Mouse (Mus musculus) ovary, postnatal 14 days (tissue): ENCODE measurements around the gene Ptbp1.
A peak's percentile ranks its signal among the peaks of the same experiment; 100 is the strongest.

Experiments used
- DNase-seq: peaks from one replicate; pipeline ENCODE4 v3.0.0; 2022; ENCODE audit warnings: low spot score

Ptbp1 gene

DNA sequence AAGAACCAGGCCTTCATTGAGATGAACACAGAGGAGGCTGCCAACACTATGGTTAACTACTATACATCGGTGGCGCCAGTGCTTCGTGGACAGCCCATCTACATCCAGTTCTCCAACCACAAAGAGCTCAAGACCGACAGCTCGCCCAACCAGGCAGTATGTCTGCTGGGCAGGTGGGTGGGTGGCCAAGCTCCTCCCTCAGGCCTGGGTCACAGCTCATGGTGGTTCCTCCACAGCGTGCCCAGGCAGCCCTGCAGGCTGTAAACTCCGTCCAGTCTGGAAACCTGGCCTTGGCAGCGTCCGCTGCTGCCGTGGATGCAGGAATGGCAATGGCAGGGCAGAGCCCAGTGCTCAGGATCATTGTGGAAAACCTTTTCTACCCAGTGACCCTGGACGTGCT, 4.9 kb downstream of the Ptbp1 start:
- no peak for DNase-seq

DNA sequence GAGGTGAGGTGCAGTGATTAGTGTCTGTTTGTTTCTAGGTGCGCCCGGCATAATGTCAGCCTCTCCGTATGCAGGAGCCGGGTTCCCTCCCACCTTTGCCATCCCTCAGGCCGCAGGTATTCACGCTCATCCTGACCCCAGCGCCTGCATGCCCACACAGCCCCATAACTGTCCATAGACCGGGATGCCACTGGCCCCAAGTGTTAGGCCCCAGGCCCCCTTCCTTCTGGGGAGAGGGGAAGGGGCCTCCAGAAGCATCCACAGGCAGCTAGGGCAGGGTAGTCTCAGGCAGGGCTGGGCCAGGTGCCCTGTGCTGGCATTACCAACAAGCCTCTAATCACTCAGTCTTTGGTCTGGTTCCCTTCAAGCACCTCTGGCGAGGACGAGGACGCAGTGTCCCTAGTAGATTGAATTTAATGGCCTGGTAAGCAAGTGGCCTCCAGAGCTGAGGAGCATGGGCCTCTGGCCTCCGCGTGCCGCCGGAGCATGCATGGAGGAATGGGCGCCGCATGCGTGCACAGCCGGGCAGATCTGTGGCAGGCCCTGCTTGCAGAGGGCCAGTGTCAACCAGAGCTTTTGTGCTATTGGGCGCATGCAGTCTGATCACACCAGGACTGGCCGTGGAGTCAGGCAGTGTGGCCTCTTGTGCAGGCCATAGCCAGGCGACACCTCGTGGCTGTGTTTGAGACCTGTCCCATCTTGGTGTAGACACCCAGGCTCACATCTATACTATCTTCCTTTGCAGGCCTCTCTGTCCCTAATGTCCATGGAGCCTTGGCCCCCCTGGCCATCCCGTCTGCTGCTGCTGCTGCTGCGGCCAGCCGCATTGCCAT, 6.1 kb downstream of the Ptbp1 start:
- DNase-seq: no peak

DNA sequence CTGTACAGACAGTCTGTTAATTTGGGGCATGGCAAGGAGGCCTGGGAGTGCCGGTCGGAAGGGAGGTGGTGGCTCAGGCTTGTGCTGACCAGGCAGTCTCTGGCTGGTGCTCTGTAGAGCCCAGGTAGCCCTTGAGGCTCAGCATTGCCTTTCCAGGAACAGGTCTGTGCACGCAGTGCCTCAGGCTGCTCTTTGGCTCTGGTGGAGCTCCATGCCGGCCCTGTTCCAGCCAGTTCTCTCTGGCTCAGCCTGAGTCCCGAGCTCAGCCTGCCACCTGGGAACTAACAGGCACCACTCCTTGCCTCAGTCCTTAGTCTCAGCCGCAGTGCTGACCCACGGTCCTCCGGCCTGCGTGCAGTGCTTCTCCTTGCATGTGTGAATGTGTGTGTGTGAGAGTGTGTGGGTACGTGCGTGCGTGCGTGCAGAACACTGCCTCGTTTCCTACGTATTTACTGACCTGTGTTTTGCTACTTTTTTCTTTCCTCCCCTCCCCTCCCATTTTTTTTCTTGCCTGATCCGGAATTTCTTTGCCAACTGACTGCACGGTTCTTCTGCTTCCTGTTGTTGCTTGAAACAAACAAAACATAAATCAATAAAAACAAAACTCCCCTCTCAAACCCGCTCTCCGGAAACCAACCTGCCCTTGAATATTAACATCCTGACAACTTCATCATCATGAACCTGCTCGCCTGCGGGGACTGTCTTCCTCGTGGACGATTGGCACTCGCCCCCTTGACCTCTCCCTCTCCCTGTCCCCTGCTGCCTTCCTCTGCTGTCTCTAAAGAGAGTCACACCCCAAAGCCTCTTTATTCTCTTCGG, 7.2 kb downstream of the Ptbp1 start:
- no peak for DNase-seq

DNA sequence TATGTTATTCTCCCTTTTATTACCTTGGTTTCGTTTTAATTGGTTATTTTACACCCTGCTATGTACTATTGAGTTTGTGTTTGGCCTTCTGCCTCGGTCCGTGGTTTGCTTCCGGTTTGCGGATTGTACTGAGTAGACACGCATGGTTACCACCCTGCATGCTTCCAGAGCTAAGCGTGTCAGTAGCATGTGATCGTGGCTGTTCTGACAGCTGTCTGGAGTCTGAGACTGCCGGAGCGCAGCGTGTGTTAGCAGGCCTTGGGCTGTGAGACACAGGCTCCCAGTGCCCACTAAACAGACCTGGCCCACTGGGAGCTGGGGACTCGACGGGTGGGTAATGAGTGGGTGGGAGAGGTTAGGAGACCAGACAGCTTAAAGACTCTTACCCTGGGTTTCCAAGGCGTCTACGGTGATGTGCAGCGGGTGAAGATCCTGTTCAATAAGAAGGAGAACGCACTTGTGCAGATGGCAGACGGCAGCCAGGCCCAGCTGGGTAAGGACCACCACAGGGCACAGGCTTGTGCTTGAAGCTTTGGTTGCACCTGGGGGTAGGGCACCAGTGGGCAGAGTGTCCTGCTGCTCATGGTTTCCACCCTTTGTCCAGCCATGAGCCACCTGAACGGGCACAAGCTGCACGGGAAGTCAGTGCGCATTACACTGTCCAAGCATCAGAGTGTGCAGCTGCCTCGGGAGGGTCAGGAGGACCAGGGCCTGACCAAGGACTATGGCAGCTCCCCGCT, 8.0 kb downstream of the Ptbp1 start:
- no peak for DNase-seq

DNA sequence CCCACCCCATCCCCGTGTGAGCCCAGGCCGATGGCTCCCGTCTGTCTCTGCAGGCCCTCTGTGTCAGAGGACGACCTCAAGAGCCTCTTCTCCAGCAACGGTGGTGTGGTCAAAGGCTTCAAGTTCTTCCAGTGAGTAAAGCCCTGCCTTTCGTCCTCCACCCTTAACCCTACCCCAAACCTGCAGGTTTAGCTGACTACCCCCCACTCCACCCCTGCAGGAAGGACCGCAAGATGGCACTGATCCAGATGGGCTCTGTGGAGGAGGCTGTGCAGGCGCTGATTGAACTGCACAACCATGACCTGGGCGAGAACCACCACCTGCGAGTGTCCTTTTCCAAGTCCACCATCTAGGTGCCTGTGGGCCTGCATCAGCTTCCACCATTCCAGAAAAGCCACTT, 8.7 kb downstream of the Ptbp1 start:
- DNase-seq: no peak

DNA sequence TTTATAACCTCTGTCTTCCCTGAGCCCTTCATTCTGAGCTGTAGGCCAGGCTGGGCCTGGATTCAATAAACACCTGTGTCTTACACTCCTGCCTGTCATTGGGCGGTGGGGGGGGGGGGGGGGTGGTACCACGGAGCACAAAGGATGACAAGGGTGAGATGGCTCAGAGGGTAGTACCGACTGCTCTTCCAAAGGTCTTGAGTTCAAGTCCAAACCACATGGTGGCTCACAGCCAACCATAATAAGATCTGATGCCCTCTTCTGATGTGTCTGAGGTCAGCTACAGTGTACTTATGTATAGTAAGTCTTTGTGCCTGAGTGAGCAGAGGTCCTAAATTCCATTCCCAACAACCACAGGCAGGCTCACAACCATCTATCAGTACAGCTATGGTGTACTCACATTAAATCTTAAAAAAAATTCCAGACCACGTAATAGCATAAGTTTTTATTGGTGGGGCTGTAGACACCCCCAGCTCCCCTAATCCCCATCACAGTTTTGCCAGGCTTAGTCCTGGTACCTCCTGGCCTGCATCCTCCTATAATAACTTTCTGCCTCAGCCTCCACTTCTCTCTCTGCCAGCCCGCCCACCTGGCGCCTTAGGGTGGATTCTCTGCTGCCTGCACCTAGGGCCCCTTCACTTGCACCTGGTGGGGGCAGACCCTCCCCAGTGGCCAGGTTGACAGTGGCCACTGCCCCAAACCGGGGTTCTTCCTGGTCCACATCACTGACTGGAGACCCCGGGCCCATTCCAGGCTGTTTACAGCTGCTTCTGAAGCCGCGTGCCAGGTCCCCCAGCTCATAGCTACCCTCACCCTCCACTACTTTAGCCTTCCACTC, 10.3 kb downstream of the Ptbp1 start:
- DNase-seq: no peak

DNA sequence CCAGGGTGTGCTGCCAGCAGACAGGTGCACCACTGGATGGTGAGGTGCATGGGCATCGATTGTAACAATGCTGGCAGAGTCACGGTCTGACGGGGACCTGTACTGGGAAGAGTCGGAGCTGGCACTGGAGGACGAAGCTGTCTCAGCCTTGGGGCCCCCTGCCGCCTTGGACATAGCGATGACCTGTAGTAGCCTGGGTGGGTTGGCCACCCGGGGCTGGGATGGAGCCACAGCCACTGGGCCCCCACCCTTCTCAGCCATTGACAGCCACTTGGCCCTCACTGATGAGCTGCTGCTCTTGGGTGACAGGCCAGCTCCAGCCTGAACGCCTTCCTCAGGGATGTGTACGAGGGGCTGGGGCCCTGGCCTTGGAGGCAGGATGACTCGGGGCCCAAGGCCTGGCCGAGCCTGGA, 11.0 kb downstream of the Ptbp1 start:
- no peak for DNase-seq

DNA sequence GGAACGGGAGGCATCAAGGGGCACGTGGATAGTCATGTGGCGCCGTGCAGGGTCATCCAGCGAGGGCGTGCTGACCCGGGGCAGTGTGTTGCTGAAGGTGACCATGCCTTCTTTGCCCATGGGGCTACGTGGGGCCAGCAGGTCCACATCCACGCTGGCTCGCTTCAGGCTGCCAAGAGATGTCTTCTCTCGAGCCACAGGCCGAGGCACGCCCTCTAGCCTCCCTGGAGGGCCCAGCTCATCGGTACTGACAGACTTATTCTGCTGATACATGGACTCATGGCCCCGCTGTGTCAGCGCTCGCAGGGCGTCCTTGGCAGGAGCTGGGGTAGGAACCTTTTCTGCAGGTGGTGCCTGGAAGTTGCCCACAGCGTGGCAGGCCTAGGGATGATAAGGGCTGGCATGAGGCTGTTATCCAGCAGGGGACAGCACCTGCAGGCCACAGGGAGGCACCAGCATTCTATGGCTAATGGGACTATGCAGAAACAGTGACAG, 11.6 kb downstream of the Ptbp1 start:
- no peak for DNase-seq

DNA sequence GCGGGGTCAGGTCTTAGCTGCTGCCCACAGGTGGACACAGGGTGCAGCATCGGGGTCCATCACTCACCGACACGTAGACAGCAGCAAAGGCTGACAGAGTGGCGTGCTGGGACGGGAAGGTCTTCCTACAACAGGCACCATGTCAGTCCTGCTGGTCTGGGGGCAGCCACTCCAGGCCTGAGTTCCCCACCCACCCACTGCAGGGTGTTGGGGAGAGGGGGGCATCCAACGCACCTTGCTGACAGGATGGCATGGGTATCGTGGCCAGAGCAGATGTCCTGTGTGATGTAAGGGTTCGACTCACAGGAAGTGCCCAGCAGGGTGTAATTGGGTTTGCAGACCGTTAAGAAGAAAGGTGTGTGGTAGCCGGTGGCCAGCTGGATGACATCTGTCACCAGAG, 12.4 kb downstream of the Ptbp1 start:
- no peak for DNase-seq

DNA sequence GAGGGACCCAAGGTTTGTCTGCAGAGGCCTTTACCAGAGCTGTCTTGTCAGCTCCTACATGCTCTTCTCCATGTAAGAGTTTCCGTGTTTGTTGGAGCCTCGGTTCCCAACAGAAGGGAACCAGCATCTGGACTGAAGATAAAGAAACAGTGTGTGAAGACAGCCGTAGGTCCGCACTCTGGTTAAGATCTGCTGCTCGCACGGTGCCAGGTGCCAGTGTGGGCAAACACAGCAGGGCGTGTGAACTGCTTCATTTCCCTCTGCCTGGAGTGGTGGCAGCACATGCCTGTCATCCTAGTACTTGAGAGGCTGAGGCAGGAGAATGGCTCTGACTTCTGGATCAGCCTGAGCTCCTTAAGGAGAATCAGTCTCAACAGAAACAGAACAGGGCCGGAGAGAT, 17.6 kb downstream of the Ptbp1 start:
- DNase-seq: no peak

DNA sequence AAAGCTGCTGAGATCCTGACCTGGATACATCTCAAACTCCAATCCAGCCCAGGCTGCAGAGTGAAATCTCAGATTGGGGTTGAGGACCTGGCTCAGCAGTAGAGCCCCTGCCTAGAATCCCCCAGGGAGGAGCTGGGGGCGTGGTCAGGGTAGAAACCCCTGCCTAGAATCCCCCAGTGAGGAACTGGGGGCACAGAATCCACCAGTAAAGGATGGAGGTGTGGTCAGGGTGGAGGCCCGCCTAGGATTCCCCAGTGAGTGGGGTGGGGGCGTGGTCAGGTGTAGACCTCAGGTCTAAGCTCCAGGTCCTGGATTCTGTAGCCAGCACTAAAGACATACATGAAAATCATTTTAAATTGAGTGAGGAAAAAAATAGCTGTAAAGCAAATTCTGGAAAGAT, 18.6 kb downstream of the Ptbp1 start:
- no peak for DNase-seq

DNA sequence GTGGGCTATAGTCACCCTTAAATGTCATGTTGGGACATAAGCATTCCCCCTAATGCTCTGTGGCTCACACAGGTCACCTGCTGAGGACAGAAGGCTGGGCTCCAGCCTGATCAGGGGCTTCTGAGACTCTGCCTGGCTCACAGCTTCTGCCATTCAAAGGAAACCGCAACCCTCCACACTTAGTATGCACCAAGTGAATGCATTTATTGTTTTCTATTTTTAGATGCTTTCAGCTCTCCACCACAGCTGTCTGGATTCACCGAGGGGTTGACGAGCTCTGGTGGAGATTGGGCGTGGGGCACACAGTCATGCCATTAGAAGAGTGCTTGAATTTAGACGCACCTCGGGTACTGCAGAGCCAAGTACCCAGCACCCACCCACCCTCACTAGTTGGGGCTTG, 19.1 kb downstream of the Ptbp1 start:
- DNase-seq: no peak

DNA sequence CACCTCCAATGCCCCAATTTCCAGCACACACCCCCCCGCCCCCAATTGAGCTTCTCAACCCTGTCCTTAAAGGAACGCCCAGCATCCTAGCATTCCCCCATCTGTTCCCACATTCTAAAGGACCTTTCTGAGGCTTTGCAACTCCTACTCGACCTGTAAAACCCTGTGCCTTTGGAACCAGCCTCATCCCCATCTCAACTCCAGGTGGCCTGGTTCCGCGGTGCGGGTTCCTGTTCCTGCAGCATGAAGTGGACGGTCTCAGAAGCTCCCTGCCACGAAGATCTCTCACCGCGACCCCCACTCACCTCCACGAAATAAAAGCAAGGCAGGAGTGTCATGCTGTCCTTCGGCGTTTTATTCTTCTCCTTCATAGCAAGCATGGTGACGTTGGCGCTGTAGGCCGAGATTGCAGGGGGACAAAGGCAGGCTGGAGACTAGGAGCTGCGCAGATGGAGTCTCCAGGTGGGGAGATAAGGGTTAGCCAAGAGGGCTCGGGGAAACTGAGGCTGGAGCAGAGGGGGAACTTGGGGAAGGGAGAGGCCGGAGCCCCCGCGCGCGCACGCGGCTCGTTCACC, 19.6 kb downstream of the Ptbp1 start:
- DNase-seq: no peak

DNA sequence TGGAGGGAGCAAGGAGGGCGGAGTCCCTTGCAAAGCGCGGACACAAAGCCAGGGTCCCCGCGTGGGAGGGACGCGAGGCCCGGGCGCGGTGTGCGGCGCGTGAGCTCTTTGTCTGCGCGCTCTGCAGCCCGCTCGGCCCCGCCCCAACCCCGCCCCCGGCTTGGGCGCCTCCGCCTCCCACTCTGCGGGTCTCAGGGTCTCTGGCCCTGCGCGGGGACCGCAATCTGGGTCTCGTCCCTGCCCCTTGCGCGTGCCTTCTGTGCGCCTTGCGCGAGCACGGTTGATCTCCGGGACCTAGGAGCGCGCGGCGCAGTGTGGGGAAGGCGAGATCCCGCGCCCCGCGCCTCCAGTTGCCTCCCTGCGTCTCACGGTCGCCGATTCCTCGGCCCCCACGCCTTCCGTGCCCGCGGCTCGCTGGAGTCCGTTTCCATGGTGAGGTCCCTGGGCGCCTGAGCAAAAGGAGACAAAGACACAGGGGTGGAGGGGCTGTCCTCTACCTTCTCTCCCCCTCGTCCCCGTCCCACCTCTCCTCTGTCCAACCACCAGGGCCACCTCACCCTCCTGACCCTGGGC, 20.1 kb downstream of the Ptbp1 start, which contains the start of the genes Prtn3 and Plppr3:
Gene Prtn3 (plus strand): TSS at position 187 of the 573 bp plus-strand sequence.
Gene Plppr3 (minus strand): TSS at position 345 of the 573 bp plus-strand sequence.
- no peak for DNase-seq

DNA sequence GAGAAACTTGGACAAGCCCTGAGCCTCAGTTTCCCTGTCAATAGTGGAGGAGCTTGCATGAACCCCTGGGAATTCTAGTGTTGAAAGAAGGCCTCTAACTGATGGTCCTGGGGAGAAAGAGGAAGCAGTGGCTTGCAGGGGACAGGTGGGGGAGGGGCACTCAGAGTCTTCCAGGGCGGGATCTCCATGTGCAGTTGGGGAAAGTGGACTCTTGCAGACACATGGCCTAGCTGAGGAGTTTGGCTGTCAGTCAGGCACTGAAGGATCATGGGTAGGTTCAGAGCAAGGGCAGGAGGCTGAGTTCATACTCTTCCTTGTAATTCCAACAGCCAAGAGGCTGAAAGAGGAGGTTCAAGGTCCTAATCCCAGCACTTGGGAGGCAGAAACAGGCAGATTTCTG, 22.9 kb downstream of the Ptbp1 start:
- DNase-seq: no peak

DNA sequence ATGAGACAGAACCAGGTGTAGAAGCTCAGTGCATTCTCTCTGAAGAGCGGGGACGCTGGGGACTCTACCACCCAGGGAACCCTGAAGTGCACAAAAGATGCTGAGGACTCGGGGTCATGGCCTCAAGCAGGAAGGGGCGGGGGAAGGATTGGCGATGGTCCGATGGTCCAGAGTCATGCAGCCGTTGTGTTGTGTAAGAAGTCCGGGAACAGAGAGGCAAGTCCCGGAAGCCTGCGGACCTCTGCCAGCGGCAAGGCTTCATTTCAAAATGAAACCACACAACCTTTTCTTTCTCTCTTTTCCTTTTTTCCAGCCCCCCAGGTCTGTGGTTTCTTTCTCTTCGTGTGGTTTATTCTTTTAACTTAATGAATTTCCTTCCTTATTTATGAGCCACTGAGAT, 23.5 kb downstream of the Ptbp1 start:
- no peak for DNase-seq

DNA sequence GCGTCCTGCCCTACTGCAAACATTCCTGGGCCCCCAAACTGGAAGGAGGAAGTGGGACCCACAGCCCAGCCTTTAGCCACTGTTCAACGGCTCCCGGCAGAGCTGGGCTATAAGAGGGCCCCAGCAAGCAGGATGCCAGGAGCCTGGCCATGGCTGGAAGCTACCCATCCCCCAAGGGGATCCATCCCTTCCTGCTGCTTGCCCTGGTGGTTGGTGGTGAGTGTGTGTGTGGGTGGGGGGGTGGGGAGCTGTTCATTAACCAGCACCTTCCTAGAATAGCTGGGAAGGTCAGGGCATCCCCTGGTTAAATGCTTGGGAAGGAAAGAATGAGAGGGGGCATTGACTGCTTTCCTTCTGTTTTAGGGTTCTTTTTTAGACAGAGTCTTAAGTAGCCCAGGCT, 25.3 kb downstream of the Ptbp1 start:
- DNase-seq: no peak

DNA sequence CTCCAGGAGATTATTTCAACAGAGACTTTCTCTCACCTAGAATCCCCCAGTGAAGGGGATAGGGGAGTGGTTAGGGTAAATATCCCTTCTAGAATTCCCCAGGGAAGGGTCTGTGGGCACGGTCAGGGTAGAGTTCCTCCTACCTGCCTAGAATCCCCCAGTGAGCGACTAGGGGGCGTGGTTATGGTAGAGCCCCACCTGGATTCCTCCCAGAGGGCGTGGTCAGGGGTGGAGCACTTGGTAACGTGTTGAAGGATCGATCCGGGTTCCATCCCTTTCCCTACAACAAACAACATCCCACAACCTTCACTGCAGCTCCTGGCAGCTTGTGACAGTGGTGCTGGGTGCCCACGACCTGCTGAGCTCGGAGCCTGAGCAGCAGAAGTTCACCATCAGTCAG, 26.5 kb downstream of the Ptbp1 start:
- DNase-seq: no peak

DNA sequence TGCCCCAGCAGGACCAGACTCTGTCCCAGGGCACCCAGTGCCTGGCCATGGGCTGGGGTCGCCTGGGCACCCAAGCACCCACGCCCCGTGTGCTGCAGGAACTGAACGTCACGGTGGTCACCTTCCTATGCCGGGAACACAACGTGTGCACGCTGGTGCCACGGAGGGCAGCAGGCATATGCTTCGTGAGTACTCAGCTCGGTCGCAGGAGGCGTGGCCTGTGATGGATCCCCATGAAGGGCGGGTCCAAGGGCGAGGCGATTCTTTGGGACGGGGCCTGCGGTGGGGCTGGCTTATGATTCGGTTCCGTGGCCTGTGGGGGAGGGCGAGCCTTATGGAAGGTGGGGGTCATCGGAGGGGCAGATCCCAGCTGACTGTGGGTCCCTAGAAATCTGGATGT, 27.8 kb downstream of the Ptbp1 start:
- DNase-seq: no peak

DNA sequence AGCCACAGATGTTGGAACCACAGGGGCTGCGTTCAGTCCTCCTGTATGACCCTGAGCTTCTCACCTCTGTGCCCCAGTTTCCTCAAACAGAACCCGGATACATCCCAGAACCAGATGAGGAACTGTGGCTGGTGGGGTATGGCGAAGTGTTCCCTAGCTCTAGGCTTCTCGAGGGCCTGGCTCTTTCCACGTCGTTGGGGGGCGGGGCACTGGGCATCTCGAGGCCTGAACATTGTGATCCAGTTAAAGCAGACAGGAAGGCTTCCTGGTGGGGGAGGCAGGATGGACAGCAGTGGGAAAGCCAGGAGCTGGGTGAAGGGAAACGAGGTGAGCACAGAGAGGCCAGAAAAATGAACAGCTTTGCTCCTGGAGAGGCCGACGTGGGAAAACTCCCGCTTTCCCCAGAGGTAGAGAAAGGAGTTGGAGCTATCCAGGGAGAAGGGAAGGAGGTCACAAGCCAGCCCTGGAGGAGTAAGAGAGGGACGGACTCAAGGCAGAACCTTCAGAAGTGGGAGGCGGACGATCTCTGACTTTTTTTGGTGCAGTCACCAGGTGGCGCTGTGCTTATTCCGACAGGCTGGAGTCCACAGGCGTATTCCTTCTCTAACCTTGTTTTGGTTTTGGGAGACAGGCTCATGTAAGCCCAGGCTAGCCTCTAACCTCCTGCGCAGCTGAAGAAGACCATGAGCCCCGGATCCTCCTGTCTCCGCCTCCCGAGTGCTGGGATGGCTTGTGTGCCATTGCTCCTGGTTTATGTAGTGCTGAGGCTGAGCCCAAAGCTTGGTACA, 29.3 kb downstream of the Ptbp1 start:
- DNase-seq: peak; percentile 75
